Mouse (Mus musculus) heart, postnatal 10 days (tissue): ENCODE measurements around the gene Ddx20. TPM values are rescaled to one million over a fixed set of nuclear protein-coding genes. Genes with fewer than 3 reads are reported as not detected.

Experiments used
- DNase-seq, 2 experiments: peaks; one replicate each; pipeline ENCODE4 v3.0.0; 2021
- intact Hi-C: fragments of 180-260 bp; cut with DNase I; formaldehyde crosslinking; loops from one replicate; pipeline ENCODE4 v1.15.1; 2025
- total RNA-seq, 2 experiments: library from RNA; stranded (reverse); gene quantifications; 2 replicates each; pipeline ENCODE4 v1.2.3; 2021

The Ddx20 gene
- 10 to 100 TPM; 13.0 to 13.3 TPM for total RNA-seq

DNA sequence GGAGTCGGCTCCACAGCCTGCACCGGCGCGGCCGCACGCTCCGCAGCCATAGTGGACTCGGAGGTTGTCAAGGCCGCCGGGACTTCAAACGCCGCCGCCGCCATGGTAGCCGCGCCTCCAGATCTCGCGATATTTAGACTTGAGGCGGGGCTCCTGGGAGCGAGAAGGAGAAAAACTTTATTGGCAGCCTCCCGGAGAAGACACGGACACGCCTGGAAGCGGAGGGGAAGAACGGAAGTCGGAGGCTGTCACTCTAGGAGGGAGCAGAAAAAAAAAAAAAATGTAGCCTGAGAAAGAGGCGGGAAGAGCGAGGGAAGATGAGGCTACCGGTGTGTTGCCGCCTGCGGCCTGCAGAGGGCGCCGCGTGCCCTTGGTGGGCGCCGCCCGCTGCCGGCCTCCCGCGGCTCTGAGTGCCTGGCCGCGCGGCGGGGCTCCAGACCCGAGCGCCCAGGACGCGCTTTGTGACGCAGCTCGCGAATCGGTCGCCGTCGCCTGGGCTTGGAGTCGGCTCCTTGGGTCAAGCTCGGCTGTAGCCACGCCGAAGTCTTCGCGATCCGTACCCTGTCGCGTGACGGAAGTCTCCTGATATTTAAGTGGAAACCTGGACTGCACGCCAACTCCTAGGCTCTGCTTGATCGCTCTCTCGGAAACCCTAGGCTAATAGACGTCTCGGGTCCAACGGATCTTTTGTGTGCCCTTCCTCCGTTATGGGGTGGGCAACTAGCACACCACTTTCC is at the start of gene Ddx20:
Ddx20 (minus strand) TSS at position 251 of the 737 bp plus-strand sequence.
- intact Hi-C loops: loop anchor here (1.0 to 5.0 kb wide), 2 partner anchors 39 to 210 kb away; no protein-coding TSS in a partner anchor
- DNase-seq: peak; percentile 97 to 98

DNA sequence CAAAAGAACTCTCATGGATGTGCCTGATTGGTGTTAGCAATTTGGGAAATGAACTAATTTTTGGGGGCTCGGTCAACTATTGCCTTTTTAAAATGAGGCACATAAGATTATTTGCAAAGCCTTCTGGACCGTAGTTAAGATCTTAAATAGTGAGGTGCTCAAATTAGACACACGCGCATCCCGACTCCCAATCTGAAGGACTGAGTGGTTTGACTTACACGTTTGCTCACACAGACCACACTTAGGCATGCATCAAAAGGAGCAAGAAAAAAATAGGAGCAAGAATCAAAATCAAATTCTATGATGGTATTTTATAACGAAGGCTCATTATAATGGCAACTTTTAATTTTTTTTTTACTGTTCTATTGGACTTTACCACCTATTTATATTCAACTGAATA is 49.7 kb upstream of the Ddx20 start:
- DNase-seq: no peak
- intact Hi-C loops: no loop called here

- intact Hi-C loops: no loop called here
- DNase-seq: no peak
These were observed 48.8 kb upstream of the Ddx20 start for GRCm38 (mm10) chr3:105736148-105736547.

- no peak for DNase-seq
- intact Hi-C loops: no loop called here
These were observed 47.9 kb upstream of the Ddx20 start for GRCm38 (mm10) chr3:105735285-105735684.

- no peak for DNase-seq
- intact Hi-C loops: no loop called here
These were observed 46.2 kb upstream of the Ddx20 start for GRCm38 (mm10) chr3:105733538-105733937.

- no peak for DNase-seq
- intact Hi-C loops: no loop called here
These were observed 45.0 kb upstream of the Ddx20 start for GRCm38 (mm10) chr3:105732360-105732759.

DNA sequence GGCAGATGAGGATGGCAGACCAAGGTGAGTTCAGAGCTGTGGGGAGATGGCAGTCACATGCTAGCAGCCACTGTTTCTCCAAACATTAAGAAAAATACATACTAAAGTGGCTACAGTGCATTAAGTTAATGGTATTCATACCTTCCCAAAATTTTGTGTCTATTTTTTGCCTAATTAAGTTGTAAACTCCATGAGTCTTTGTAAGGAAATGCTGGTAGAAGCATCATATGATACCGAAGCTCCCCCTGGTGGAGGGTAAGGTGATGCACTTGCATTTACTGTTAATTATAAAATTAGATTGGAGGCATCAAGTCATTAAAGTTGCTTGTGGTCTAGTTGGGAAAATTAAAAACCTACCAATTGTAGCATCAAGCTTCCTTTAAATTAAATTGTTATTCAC is 38.7 kb upstream of the Ddx20 start:
- DNase-seq: peak; percentile 69 to 83
- intact Hi-C loops: loop anchor here (1.0 to 5.0 kb wide), 4 partner anchors 39 to 274 kb away; partner anchors contain the start of genes Ddx20 and Kcnd3

GRCm38 (mm10) chr3:105722510-105722909 is 35.1 kb upstream of the Ddx20 start:
- no peak for DNase-seq
- intact Hi-C loops: no loop called here

GRCm38 (mm10) chr3:105721681-105722201 is 34.4 kb upstream of the Ddx20 start:
- DNase-seq: no peak
- intact Hi-C loops: no loop called here

GRCm38 (mm10) chr3:105720514-105720913 is 33.1 kb upstream of the Ddx20 start:
- no peak for DNase-seq
- intact Hi-C loops: no loop called here

- intact Hi-C loops: no loop called here
- DNase-seq: no peak
These were observed 32.6 kb upstream of the Ddx20 start for GRCm38 (mm10) chr3:105719979-105720378.

GRCm38 (mm10) chr3:105718746-105719145 is 31.4 kb upstream of the Ddx20 start:
- intact Hi-C loops: no loop called here

DNA sequence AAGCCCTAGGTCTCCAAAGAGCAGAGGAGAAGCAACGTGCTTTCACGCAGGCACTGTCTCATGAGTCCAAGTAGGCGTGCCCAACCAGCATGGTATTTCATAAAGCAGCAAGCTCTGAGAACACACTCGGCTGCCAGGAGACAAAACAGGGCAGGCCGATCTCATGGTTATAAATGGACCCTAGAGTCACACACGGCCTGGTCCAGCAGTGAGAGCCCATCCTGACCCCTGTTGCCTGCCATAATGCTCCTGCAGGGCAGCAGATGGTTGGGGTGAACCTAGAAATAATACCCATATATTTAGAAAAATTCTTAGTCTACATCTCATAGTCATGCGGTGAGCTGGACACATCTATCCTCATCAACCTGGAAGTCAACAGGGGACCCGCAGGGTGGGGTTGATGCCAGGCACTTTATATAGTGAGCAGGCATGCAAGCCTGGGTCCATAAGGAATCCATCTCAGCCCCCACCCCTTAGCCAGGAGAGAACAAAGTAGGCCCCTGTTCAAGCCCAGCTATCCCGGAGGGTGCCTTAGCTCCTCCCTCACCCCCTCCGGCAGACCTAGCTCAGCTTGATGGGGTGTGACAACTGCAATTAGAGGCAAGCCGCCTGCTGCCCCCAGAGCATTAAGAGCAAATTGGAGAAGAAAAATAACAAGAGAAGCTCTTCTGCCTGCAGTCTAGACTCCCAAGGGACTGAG is 30.6 kb upstream of the Ddx20 start:
- peak; percentile 59 to 71 for DNase-seq
- intact Hi-C loops: no loop called here

More at GRCm38 (mm10) chr3:105718746-105719145, 31.4 kb upstream of the Ddx20 start:
- no peak for DNase-seq

GRCm38 (mm10) chr3:105716353-105717000 is 29.1 kb upstream of the Ddx20 start:
- no peak for DNase-seq

GRCm38 (mm10) chr3:105714820-105715167 is 27.4 kb upstream of the Ddx20 start:
- no peak for DNase-seq
- intact Hi-C loops: no loop called here

More at GRCm38 (mm10) chr3:105716353-105717000, 29.1 kb upstream of the Ddx20 start:
- intact Hi-C loops: no loop called here

DNA sequence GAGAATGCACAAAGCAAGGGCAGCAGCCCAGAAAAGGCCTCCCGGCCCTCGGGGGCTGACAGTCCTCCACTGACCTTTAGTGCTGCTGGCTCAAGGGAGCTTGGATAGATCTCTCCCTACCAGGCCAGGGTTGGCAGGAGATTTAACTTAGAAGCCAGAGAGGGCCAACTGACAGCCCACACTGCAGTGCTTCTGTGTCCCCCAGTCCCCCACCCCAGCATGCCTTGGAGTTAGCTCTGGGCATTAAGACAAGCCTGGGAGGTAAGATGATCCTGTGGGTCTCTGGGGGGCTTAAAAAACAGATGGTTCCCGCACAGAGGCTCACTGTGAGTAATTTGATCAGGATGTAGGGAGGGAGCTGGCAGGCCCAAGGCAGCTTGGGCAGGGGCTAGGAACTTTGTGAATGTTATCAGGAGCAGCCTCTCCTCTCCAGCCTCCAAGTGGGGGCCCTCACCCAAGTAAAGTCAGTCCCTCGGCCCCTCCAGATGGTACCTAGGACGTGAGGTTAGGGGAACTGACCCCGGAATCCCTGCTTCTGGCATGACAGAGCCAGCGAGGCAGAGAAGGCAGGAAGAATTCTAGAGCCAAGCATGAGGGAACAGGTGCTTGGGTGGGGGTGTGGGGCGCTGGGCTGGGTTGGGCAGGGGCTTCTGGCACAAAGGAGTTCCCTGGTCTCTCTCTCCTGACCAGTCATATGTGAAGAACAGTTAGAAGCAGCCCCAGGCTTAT is 26.9 kb upstream of the Ddx20 start:
- intact Hi-C loops: no loop called here
- peak; percentile 66 to 71 for DNase-seq

GRCm38 (mm10) chr3:105712827-105713226 is 25.5 kb upstream of the Ddx20 start:
- DNase-seq: no peak
- intact Hi-C loops: no loop called here

DNA sequence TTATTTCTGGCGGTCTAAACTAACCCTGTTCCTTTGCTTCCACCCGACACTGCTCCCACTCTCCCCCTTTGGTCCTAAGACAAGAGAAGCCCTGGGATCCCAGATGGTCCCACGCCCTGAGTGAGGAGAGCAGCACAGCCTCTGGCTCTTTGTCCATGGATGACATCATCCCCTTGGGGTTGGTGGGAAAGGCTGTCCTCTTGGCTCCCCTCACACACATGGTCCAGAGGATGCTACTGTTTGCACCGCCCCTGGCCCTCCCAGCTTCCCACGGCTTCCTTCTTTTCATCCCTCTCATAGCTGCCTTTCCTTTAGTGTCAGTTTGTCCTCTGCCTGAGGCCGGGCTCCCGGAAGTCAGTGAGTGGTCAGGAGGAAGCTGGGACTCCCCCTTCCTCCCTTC is 24.4 kb upstream of the Ddx20 start:
- DNase-seq: peak; percentile 86
- intact Hi-C loops: no loop called here

DNA sequence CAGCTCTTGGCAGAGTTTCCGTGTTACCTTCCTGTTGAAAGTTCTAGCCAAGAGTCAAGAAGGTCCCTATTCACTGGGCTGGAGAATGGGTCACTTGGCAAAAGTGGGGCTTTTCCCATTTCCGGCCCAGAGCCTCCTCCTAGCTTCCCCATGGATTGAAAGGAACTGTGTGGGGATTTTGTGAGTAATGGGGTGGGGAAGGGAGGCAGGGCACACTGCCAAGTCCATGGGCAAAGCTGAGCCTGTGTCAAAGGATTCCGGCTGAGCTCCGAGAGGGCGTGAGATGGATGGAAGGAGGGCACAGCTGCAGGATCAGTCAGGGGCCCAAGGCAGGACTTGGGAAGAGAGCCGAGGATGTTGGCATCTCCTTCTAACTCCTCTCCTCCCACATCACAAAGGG is 22.9 kb upstream of the Ddx20 start:
- no peak for DNase-seq

GRCm38 (mm10) chr3:105707590-105707989 is 20.2 kb upstream of the Ddx20 start:
- peak in 1 of 2 experiments; percentile 0 for DNase-seq
- intact Hi-C loops: no loop called here

More for the DNA sequence above, 22.9 kb upstream of the Ddx20 start:
- intact Hi-C loops: no loop called here
